Mouse (Mus musculus) bone marrow, adult 2 months (tissue): ENCODE measurements around the gene Soat1.

Source experiments
- CTCF ChIP-seq: fragments of 200-500 bp; IDR thresholded peaks from 2 replicates; pipeline ENCODE4 v1.5.1; 2011; ENCODE audit warnings: low read length, control low read depth; ENCODE audit not compliant: control insufficient read depth, insufficient read depth
- POLR2A ChIP-seq: fragments of 200-500 bp; IDR thresholded peaks from 2 replicates; pipeline ENCODE4 v1.6.1; 2011; ENCODE audit warnings: low read depth, mild to moderate bottlenecking, control low read depth, low read length, borderline replicate concordance; ENCODE audit not compliant: control insufficient read depth

DNA sequence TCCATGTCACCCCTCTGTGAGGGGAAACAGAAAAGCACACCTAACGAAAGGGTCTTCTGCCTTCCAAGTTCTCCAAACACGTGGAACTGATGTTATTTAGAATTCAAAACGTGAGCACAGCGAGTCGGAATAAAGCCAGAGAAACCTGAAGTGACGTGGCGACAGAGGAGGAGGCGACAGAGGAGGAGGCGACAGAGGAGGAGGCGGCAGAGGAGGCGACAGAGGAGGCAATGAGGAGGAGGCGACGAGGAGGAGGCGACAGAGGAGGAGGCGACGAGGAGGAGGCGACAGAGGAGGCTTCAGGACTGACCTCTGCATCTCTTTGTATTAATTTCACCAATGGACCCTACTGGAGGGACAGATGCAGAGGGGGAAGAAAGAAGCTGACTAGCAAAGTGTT lies 24.4 kb downstream of the Soat1 start:
- TF ChIP-seq CTCF (no peak), POLR2A (no peak)
